Mouse (Mus musculus) embryonic facial prominence, embryonic 12.5 days (tissue): Measurements from ENCODE around the gene Grk3. TPM values are rescaled to one million over a fixed set of nuclear protein-coding genes. Genes with fewer than 3 reads are reported as not detected.

Source experiments
- ATAC-seq: fragments of 200-750 bp; cut with Nextera tagmentation; 2 replicates; pipeline ENCODE4 v1.8.0; 2017; ENCODE audit not compliant: insufficient number of reproducible peaks, insufficient read depth, low FRiP score, low TSS enrichment
- H3K27ac ChIP-seq: fragments of 300-500 bp; sonication (generic); 2 replicates; pipeline ENCODE4 v1.5.1; 2016; ENCODE audit warnings: mild to moderate bottlenecking
- H3K27me3 ChIP-seq: fragments of 300-500 bp; sonication (generic); 2 replicates; pipeline ENCODE4 v1.6.1; 2016; ENCODE audit warnings: mild to moderate bottlenecking, moderate library complexity
- H3K36me3 ChIP-seq: fragments of 300-500 bp; sonication (generic); 2 replicates; pipeline ENCODE4 v1.6.1; 2016; ENCODE audit warnings: mild to moderate bottlenecking
- H3K4me1 ChIP-seq: fragments of 300-500 bp; sonication (generic); 2 replicates; pipeline ENCODE4 v1.6.1; 2016
- H3K4me2 ChIP-seq: fragments of 300-500 bp; sonication (generic); replicated peaks from 2 replicates; pipeline ENCODE4 v1.6.1; 2016; ENCODE audit warnings: mild to moderate bottlenecking, moderate library complexity
- H3K4me3 ChIP-seq: fragments of 300-500 bp; sonication (generic); 2 replicates; pipeline ENCODE4 v1.5.1; 2016; ENCODE audit warnings: mild to moderate bottlenecking
- H3K9ac ChIP-seq: fragments of 300-500 bp; sonication (generic); 2 replicates; pipeline ENCODE4 v1.6.1; 2016; ENCODE audit warnings: mild to moderate bottlenecking, moderate library complexity
- H3K9me3 ChIP-seq: fragments of 300-500 bp; sonication (generic); 2 replicates; pipeline ENCODE4 v1.6.1; 2016; ENCODE audit warnings: mild to moderate bottlenecking, moderate library complexity
- WGBS: fragments of 180-500 bp; shearing (Covaris S2); methylation state at CpG from one replicate; pipeline ENCODE4 v1.1.7; 2016; 5-methylcytosine and 5-hydroxymethylcytosine counted together
- polyA plus RNA-seq: library from polyadenylated mRNA; unstranded; fragments of >200 nt; fragmentation: Nextera tagmentation; extraction: Ambion mirVana; gene quantifications from 2 replicates; pipeline ENCODE4 v1.2.1, GENCODE M21; 2016

The Grk3 gene
- polyA plus RNA-seq, 1 experiment from 2014 or later: 13.5 TPM

DNA sequence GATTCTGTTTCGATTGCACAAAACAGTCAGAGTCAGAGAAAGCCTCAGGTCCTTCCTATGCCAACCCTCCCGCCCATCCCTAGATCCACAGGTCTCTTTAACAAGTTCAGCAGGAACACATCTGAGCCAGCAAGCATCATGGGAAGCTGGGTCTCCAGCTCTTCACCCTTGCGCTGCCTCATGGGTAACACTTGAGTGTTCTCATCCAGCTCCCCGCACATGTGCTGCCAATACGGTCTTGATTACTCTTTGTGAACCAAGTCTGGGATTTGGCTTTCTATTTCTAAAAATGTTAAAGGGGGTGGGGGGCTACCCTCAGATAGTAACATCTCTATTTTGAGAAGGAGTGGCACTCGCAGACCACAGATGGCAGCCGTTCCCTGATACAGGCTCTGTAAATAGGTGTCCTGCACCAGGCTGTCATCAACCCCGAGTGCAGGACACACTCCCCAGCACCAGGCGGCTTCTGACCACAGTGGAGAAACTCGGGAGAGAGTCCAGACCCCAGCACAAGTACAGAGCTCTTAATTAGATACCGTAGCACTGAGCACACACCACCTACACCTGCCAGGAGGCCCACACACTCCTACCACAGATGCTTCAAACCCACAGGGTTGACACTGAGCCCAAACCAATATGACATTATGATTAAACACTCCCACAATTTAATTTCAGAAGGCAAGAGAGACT, 82.6 kb downstream of the Grk3 start:
- 0 out of 2 replicates have a peak overlapping the region, but pooled peaks have one; percentile 6 for H3K27ac ChIP-seq
- ATAC-seq: no peak
- H3K9ac ChIP-seq: no peak overlapping the region
- H3K36me3 ChIP-seq: peaks cover 12% of the 10 kb centered on the region
- H3K4me1 ChIP-seq: peaks cover 22% of the 10 kb centered on the region
- WGBS: 66% methylated on average over 11 of the region's 11 CpGs
- no peak overlapping the region for H3K4me2 ChIP-seq
- no peaks in the 10 kb centered on the region for H3K9me3 ChIP-seq
- no peak overlapping the region for H3K4me3 ChIP-seq
- no peaks in the 10 kb centered on the region for H3K27me3 ChIP-seq

DNA sequence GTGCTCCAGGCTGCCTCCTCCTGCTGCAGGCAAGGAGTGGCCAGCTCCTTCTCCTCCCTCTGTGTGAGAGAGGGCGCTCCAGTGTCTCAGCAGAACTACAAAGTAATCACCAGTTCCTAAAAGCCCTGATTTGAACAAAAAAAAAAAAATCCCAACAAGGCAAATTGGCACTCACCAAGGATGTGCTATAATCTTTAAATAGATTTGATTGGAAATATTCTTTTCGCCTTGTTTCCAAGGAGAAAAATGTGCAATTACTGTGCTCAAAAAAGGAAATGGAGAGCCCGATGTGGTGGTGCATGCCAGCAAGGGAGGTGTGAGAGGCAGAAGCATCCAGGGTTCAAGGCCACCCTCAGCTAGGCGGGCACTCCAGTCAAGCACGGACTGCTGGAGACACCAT, 83.7 kb downstream of the Grk3 start:
- H3K4me1 ChIP-seq: peaks cover 28% of the 10 kb centered on the region
- no peaks in the 10 kb centered on the region for H3K9me3 ChIP-seq
- H3K36me3 ChIP-seq: peaks cover 12% of the 10 kb centered on the region
- H3K9ac ChIP-seq: no peak overlapping the region
- H3K27me3 ChIP-seq: no peaks in the 10 kb centered on the region
- WGBS: 83% methylated on average over 5 of the region's 5 CpGs
- H3K27ac ChIP-seq: no peak overlapping the region
- ATAC-seq: no peak
- no peak overlapping the region for H3K4me3 ChIP-seq
- H3K4me2 ChIP-seq: no peak overlapping the region

DNA sequence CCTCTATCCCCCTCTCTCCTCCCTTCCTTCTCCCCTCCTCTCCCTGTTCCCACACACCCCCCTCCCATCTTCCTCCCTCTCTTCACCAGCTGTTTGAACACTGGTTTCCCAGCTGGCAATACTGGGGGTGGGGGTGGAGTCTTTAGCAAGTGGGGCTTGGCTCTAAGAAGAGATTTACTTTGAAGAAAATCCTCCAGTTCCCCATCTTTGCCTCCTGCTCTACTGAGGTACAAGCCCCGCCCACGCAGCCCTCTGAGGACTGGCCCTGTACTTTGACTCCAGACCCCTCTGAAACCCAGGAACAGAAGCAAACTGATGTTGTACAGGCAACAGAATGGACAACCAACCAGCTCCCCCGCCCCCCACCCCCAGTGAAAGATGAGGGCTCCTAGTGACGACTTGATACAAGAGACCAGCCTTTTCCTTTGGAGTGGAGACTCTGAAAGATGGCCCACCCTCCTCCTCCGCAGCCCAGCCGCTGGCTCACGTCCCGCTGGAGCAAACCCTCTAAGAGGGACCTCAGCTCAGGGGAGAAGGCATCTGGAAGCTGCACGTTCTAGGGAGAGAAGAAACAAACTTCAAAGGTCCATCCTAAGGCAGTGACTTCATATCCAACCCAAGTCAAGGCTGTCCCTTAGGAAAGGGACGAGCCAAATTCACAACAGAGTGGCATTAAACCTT, 87.2 kb downstream of the Grk3 start:
- H3K36me3 ChIP-seq: 0 out of 2 replicates have a peak, but pooled peaks cover 5% of the 10 kb centered on the region
- H3K4me2 ChIP-seq: no peak overlapping the region
- no peak overlapping the region for H3K27ac ChIP-seq
- peaks cover 22% of the 10 kb centered on the region for H3K4me1 ChIP-seq
- ATAC-seq: no peak
- no peak overlapping the region for H3K9ac ChIP-seq
- H3K27me3 ChIP-seq: no peaks in the 10 kb centered on the region
- H3K4me3 ChIP-seq: no peak overlapping the region
- no peaks in the 10 kb centered on the region for H3K9me3 ChIP-seq
- 50% methylated on average over 10 of the region's 10 CpGs for WGBS

DNA sequence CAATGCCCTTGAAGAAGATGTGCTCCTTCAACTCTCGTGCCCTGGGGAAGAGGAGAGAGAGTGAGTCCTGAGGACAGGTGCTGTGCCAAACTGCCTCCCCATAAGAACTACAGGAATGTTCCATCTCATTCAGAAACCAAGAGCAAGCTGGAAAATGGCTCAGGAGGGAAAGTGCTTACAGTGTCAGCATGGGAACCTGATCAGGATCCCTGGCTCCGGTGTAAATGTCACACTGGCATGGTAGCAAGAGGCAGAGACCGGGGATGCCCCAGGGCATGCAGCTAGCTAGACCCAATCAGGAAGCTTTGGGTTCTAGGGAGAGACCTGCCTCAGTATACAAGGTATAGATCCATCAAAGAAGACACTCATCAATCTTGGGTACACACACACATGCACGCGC, 90.2 kb downstream of the Grk3 start:
- Histone ChIP-seq H3K4me3 (no peak overlapping the region), H3K36me3 (0 out of 2 replicates have a peak, but pooled peaks cover 6% of the 10 kb centered on the region), H3K27me3 (no peaks in the 10 kb centered on the region), H3K4me2 (no peak overlapping the region), H3K4me1 (peaks cover 14% of the 10 kb centered on the region), H3K27ac (no peak overlapping the region), H3K9me3 (no peaks in the 10 kb centered on the region), H3K9ac (no peak overlapping the region)
- WGBS: 99% methylated on average over 5 of the region's 5 CpGs
- no peak for ATAC-seq

DNA sequence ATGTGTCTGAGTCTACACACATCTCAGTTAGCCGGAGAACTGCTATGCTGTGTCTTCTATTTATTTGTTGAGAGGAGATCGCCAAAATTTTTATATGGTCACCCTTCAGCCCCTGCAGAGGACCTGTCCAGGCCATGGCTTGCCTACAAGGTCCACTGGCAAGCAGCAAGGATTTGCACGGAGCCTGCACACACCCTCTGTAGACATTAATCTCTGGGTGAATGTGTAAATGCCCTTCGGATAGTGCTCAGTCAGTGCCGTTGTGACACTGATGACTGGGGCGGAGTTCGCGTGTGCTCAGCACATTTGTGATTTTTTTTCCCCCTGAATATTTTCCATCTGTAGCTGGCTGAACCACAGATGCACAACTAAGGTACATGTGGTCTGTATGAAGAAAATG, 90.8 kb downstream of the Grk3 start:
- H3K4me2 ChIP-seq: no peak overlapping the region
- H3K4me3 ChIP-seq: no peak overlapping the region
- no peaks in the 10 kb centered on the region for H3K9me3 ChIP-seq
- no peak overlapping the region for H3K27ac ChIP-seq
- no peak for ATAC-seq
- peaks cover 14% of the 10 kb centered on the region for H3K4me1 ChIP-seq
- H3K9ac ChIP-seq: no peak overlapping the region
- 0 out of 2 replicates have a peak, but pooled peaks cover 6% of the 10 kb centered on the region for H3K36me3 ChIP-seq
- no peaks in the 10 kb centered on the region for H3K27me3 ChIP-seq
- 85% methylated on average over 8 of the region's 8 CpGs for WGBS

DNA sequence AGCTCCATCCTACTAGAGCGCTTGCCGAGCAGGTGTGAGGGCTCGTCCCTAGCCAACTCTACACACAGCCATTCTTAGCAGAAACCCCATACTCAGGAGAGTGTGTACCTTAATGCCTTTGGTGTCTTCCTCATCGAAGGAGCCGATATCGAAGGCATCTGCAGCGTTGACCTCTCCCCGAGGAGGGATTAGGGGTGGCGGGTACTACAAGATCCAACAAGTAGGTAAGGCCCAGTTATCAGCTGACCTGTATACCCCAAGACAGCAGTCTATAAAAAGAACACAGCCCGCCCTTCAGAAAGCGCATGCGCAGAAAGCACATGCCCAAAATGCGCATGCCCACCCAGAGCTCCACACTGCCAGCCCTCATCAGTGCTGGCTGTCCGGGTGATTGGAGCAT, 91.8 kb downstream of the Grk3 start:
- no peak overlapping the region for H3K4me2 ChIP-seq
- 0 out of 2 replicates have a peak, but pooled peaks cover 6% of the 10 kb centered on the region for H3K36me3 ChIP-seq
- no peak overlapping the region for H3K4me3 ChIP-seq
- H3K9me3 ChIP-seq: no peaks in the 10 kb centered on the region
- H3K9ac ChIP-seq: no peak overlapping the region
- peaks cover 14% of the 10 kb centered on the region for H3K4me1 ChIP-seq
- no peak for ATAC-seq
- no peak overlapping the region for H3K27ac ChIP-seq
- WGBS: 96% methylated on average over 14 of the region's 14 CpGs
- H3K27me3 ChIP-seq: no peaks in the 10 kb centered on the region

DNA sequence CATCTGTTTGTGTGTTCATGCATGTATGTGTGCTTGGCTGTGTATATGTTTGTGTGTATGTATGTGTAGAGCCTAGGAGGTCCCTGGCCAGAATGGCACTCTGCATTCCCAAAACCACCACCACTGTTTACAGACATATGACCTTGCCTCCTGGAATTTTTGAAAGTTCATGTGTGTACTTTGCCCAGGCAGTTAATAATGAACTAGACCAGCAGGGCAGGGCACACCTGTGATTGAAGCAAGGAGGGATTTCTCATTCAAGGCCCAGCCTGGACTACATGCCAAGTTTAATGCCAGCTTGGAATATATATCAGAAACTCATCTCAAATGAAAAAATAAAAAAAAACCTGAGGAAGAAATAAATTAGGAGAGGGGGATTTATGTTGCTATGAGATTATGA, 93.7 kb downstream of the Grk3 start:
- ATAC-seq: no peak
- no peaks in the 10 kb centered on the region for H3K4me1 ChIP-seq
- H3K27me3 ChIP-seq: no peaks in the 10 kb centered on the region
- no peaks in the 10 kb centered on the region for H3K9me3 ChIP-seq
- no peak overlapping the region for H3K27ac ChIP-seq
- 0 out of 2 replicates have a peak, but pooled peaks cover 6% of the 10 kb centered on the region for H3K36me3 ChIP-seq
- no peak overlapping the region for H3K4me3 ChIP-seq
- no peak overlapping the region for H3K4me2 ChIP-seq
- H3K9ac ChIP-seq: no peak overlapping the region

DNA sequence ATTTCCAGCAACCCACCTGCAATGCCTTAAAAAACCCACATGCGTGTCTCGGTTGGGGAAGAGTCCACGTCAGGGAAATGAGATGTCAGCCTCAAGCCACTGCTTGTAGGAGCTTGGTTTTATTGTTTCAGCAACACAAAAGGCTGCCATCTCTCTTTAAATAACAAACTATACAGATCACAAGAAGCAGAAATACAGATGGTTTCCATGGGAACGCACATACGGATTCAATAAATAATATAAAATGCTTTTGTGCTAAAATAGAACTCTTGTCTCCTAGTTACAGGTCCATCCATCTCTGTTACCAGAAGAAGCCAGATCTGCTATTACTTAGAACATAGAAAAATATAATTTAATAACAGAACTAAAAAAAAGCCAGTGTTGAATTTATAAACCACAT, 105.2 kb downstream of the Grk3 start:
- H3K4me1 ChIP-seq: no peaks in the 10 kb centered on the region
- H3K27me3 ChIP-seq: no peaks in the 10 kb centered on the region
- WGBS: 76% methylated on average over 5 of the region's 5 CpGs
- H3K27ac ChIP-seq: no peak overlapping the region
- H3K9me3 ChIP-seq: no peaks in the 10 kb centered on the region
- H3K9ac ChIP-seq: no peak overlapping the region
- H3K4me2 ChIP-seq: no peak overlapping the region
- ATAC-seq: no peak
- no peaks in the 10 kb centered on the region for H3K36me3 ChIP-seq
- no peak overlapping the region for H3K4me3 ChIP-seq

DNA sequence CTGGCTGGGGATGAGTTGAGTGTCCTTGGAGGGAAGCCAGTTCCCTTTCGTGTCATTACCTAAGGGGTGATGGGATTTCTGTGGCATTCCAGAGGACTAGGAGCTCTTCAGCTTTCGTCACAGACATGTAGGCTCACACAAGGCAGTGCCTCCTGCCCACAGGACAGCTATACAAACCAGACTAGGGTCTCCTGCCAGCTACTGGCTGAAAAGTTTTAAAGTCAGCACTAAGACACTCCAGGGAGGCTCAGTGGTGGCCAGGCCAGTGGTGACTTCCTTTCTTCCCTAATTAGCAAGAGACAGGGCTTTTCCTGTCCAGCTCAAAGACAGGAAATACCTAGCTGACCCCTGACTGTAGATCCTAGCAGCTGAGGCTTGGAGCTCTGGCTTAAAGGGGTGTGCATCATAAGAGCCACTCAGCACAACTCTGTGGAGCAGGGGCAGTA, 107.4 kb downstream of the Grk3 start:
- 49% methylated on average over 2 of the region's 2 CpGs for WGBS
- H3K27ac ChIP-seq: no peak overlapping the region

DNA sequence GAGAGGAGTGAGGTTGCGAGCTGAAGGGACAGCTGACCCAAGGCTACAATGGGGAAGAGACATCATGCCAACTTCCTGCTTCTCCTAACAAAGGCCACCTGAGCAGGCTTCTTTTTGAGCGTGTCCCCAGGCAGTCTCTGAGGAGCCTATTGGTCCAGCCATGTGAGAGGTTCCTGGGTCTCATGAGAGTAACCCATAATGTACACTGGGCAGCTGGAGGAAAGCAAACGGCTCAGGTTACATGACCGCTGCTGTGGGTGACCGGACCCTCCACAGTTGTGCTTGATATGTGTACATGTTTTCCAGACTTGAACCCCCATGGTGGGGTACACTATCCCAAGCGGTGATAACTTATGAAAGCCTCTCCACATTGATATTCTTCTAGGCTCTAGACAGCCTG, 108.1 kb downstream of the Grk3 start:
- H3K27ac ChIP-seq: no peak overlapping the region
- ATAC-seq: no peak
- H3K9me3 ChIP-seq: no peaks in the 10 kb centered on the region
- H3K4me2 ChIP-seq: no peak overlapping the region
- WGBS: 57% methylated on average over 6 of the region's 6 CpGs
- no peaks in the 10 kb centered on the region for H3K36me3 ChIP-seq
- no peak overlapping the region for H3K4me3 ChIP-seq
- no peaks in the 10 kb centered on the region for H3K27me3 ChIP-seq
- no peak overlapping the region for H3K9ac ChIP-seq
- H3K4me1 ChIP-seq: no peaks in the 10 kb centered on the region

More for the DNA sequence above, 107.4 kb downstream of the Grk3 start:
- ATAC-seq: no peak
- H3K9ac ChIP-seq: no peak overlapping the region
- no peak overlapping the region for H3K4me2 ChIP-seq
- H3K27me3 ChIP-seq: no peaks in the 10 kb centered on the region
- no peaks in the 10 kb centered on the region for H3K9me3 ChIP-seq
- H3K4me3 ChIP-seq: no peak overlapping the region
- no peaks in the 10 kb centered on the region for H3K36me3 ChIP-seq
- H3K4me1 ChIP-seq: no peaks in the 10 kb centered on the region

DNA sequence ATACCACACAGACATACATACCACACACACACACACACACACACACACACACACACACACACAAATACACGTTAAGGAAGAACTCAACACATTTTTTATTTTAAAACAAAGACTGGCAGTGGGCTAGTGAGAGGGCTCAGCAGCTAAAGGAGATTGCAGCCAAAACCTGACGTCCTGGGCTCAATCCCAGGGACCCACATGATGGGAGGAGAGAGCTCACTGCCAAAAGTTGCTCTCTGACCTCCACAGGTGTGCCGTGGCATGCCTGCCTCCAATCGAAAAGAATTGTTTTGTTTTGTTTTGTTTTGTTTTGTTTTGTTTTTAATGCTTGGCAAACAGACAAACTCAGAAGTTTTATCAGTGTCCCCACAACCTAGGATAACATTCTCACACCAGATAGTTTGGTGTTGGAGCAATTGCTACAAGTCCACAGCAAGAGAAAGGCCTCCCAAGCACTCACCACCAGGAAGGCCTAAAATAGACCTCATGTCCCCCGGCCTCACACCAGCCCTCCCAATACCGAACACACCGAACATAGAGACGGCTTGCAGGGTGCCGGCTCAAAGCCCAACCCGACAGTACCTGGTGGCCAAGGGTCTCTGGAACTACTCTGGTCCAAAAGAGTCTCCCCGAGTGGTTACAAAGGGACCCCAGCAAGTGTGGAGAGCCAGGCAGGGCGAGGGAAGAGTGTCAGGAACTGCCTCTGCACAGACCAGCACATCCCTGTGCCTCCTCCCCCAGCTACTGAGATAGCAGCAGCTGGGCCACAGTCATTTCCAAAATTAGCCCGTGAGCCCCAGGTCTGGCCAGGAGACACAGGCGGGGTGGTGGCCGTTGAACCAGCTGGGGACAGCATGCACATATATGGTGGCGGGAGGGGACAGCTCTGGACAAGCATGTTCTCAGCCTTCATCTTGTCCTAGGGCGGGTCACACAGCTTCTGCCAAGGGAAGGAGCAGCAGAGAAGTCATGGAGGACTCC, 119.6 kb downstream of the Grk3 start, which contains the start of gene Myo18b:
TSS of gene Myo18b (minus strand) at position 689 of the 981 bp plus-strand sequence.
- H3K27ac ChIP-seq: no peak within 1 kb of the TSS
- H3K4me3 ChIP-seq: no peak within 1 kb of the TSS
- H3K4me1 ChIP-seq: no peaks in the 10 kb centered on the region
- no peaks in the 10 kb centered on the region for H3K9me3 ChIP-seq
- no peak within 1 kb of the TSS for H3K4me2 ChIP-seq
- H3K27me3 ChIP-seq: no peaks in the 10 kb centered on the region
- WGBS: 76% methylated on average over 17 of the region's 17 CpGs
- no peak; the same call in 1 of the 2 replicates for ATAC-seq
- no peak within 1 kb of the TSS for H3K9ac ChIP-seq
- H3K36me3 ChIP-seq: no peaks in the 10 kb centered on the region
